Mouse (Mus musculus) liver, adult 2 months (tissue): ENCODE measurements at regions not wholly inside any gene's neighbourhood (a gene's known extent, or its start where the extent isn't known, plus 50 kb on each side); places are given as distances from the start of the nearest gene placed in this dataset.

Experiments used
- DNase-seq: peaks from one replicate; pipeline ENCODE4 v3.0.0-alpha.2; 2011; ENCODE audit warnings: low read depth, low spot score; ENCODE audit errors: extremely low read depth
- H3K27ac ChIP-seq: fragments of 200-500 bp; replicated peaks from 2 replicates; pipeline ENCODE4 v1.5.1; 2012; ENCODE audit warnings: low read depth, mild to moderate bottlenecking, control low read depth, inconsistent platforms, low read length; ENCODE audit not compliant: insufficient read depth
- H3K27me3 ChIP-seq: fragments of 200-500 bp; 2 replicates; pipeline ENCODE4 v1.6.1; 2012; ENCODE audit warnings: mild to moderate bottlenecking, moderate library complexity, low read length, inconsistent platforms; ENCODE audit not compliant: control insufficient read depth, insufficient read depth
- H3K36me3 ChIP-seq: fragments of 200-500 bp; 2 replicates; pipeline ENCODE4 v1.6.1; 2012; ENCODE audit warnings: low read length, inconsistent platforms; ENCODE audit not compliant: control insufficient read depth, insufficient read depth
- H3K4me1 ChIP-seq: fragments of 200-500 bp; 2 replicates; pipeline ENCODE4 v1.6.1; 2011; ENCODE audit warnings: low read length; ENCODE audit not compliant: control insufficient read depth, insufficient read depth
- H3K4me3 ChIP-seq: fragments of 200-500 bp; 2 replicates; pipeline ENCODE4 v1.5.1; 2011; ENCODE audit warnings: low read depth, mild to moderate bottlenecking, control low read depth, low read length, moderate library complexity; ENCODE audit not compliant: insufficient read depth
- H3K79me2 ChIP-seq: fragments of 200-500 bp; 2 replicates; pipeline ENCODE4 v1.6.1; 2012; ENCODE audit warnings: inconsistent platforms, mild to moderate bottlenecking, low read length, moderate library complexity; ENCODE audit not compliant: control insufficient read depth, insufficient read depth
- H3K9ac ChIP-seq: fragments of 200-500 bp; 2 replicates; pipeline ENCODE4 v1.6.1; 2012; ENCODE audit warnings: low read depth, mild to moderate bottlenecking, control low read depth, inconsistent platforms, low read length
- CTCF ChIP-seq: fragments of 200-500 bp; IDR thresholded peaks from 2 replicates; pipeline ENCODE4 v1.5.1; 2011; ENCODE audit warnings: low read depth, low read length, control low read depth
- POLR2A ChIP-seq: fragments of 200-500 bp; IDR thresholded peaks from 2 replicates; pipeline ENCODE4 v1.6.1; 2011; ENCODE audit warnings: low read length, control low read depth; ENCODE audit not compliant: insufficient read depth; ENCODE audit errors: extremely low read depth
- WGBS: fragments of 180-500 bp; shearing (Covaris S2); methylation state at CpG from one replicate; pipeline ENCODE4 v1.1.7; 2018; 5-methylcytosine and 5-hydroxymethylcytosine counted together

- TF ChIP-seq POLR2A (no peak), CTCF (no peak)
- H3K9ac ChIP-seq = no peak overlapping the region
- H3K4me3 ChIP-seq = no peak overlapping the region
- H3K4me1 ChIP-seq = no peaks in the 10 kb centered on the region
- 91% methylated on average over 8 of the region's 8 CpGs for WGBS
- H3K36me3 ChIP-seq = no peaks in the 10 kb centered on the region
- H3K27me3 ChIP-seq = no peaks in the 10 kb centered on the region
- no peak overlapping the region for H3K27ac ChIP-seq
- no peaks in the 10 kb centered on the region for H3K79me2 ChIP-seq
- DNase-seq = no peak
These were observed 106.6 kb downstream of the Barhl2 start for GRCm38 (mm10) chr5:106351348-106351747.

DNA sequence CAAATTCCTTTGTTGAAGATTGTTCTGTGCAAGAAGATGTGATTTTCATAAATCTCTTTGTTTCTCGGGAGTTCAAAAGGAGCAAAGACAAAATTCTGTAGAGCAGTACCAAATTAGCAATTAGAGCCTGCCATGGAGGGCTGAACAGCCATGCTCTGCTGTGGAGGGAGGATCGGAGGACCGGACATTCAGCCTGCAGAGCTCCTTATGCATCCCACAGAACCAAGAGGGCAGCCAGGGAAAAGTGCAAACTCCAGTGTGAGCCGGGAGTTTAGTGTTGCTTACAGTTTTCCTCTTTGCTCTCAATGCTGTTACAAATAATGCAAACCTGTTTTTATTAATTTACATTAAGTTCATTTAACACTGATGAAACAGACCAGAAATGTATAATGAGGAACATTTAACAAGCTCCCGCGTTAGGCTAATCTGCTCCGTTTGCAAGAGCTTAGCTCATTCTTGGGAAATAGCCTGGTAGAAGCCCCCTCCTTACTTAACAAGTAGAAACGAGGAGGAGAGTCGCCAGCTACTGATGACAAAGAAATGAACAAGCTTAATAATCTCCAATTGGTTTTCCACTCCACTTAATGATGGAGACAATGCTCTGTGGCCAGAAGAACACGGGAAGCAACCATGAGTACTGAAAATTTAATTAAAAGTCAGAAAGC, 108.0 kb downstream of the Barhl2 start:
- Histone ChIP-seq H3K79me2 (no peaks in the 10 kb centered on the region), H3K4me1 (no peaks in the 10 kb centered on the region), H3K27me3 (no peaks in the 10 kb centered on the region), H3K9ac (no peak overlapping the region), H3K36me3 (no peaks in the 10 kb centered on the region), H3K4me3 (no peak overlapping the region), H3K27ac (no peak overlapping the region)
- DNase-seq = no peak
- 79% methylated on average over 10 of the region's 10 CpGs for WGBS
- TF ChIP-seq CTCF (no peak), POLR2A (no peak)

DNA sequence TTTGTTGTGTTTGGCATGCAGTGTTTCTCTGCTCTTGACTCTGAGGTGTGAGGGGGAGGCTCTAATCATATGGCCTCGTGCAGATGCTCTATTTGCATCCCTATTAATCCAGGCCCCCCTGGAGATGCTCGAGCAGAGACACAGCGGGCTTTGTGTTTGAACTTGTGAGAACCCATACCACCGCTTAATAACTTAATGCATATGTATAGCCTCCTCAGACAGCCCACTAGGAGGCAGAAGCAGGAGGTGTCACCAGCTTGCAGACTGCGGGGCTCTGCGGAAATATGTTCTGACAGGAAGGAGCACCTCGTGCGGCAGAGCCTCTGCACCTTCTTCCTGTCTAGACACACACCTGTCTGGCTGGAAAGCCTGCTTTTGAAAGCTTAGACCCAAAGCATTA, 113.7 kb downstream of the Barhl2 start:
- Histone ChIP-seq H3K9ac (no peak overlapping the region), H3K36me3 (no peaks in the 10 kb centered on the region), H3K27ac (no peak overlapping the region), H3K27me3 (no peaks in the 10 kb centered on the region), H3K4me1 (no peaks in the 10 kb centered on the region), H3K4me3 (no peak overlapping the region), H3K79me2 (no peaks in the 10 kb centered on the region)
- TF ChIP-seq POLR2A (no peak), CTCF (no peak)
- WGBS = 32% methylated on average over 8 of the region's 8 CpGs
- DNase-seq = no peak

GRCm38 (mm10) chr5:106343601-106344000, 114.4 kb downstream of the Barhl2 start:
- Histone ChIP-seq H3K27ac (no peak overlapping the region), H3K79me2 (no peaks in the 10 kb centered on the region), H3K9ac (no peak overlapping the region), H3K36me3 (no peaks in the 10 kb centered on the region), H3K4me3 (no peak overlapping the region), H3K4me1 (no peaks in the 10 kb centered on the region), H3K27me3 (no peaks in the 10 kb centered on the region)
- no peak for DNase-seq
- 68% methylated on average over 6 of the region's 6 CpGs for WGBS
- TF ChIP-seq POLR2A (no peak), CTCF (no peak)

GRCm38 (mm10) chr5:106341361-106341760, 116.6 kb downstream of the Barhl2 start:
- DNase-seq = no peak
- 64% methylated on average over 12 of the region's 12 CpGs for WGBS
- H3K4me1 ChIP-seq = no peaks in the 10 kb centered on the region
- no peaks in the 10 kb centered on the region for H3K27me3 ChIP-seq
- H3K36me3 ChIP-seq = no peaks in the 10 kb centered on the region
- H3K27ac ChIP-seq = no peak overlapping the region
- H3K4me3 ChIP-seq = no peak overlapping the region
- no peaks in the 10 kb centered on the region for H3K79me2 ChIP-seq
- TF ChIP-seq CTCF (no peak), POLR2A (no peak)
- H3K9ac ChIP-seq = no peak overlapping the region

GRCm38 (mm10) chr5:106335639-106336038, 122.3 kb downstream of the Barhl2 start:
- H3K4me3 ChIP-seq = no peak overlapping the region
- TF ChIP-seq POLR2A (no peak), CTCF (no peak)
- no peaks in the 10 kb centered on the region for H3K36me3 ChIP-seq
- H3K4me1 ChIP-seq = no peaks in the 10 kb centered on the region
- no peak for DNase-seq
- 93% methylated on average over 11 of the region's 11 CpGs for WGBS
- no peak overlapping the region for H3K27ac ChIP-seq
- H3K79me2 ChIP-seq = no peaks in the 10 kb centered on the region
- no peaks in the 10 kb centered on the region for H3K27me3 ChIP-seq
- no peak overlapping the region for H3K9ac ChIP-seq
